Mouse (Mus musculus): ENCODE data around the gene Mdm2.

The Mdm2 gene

DNA sequence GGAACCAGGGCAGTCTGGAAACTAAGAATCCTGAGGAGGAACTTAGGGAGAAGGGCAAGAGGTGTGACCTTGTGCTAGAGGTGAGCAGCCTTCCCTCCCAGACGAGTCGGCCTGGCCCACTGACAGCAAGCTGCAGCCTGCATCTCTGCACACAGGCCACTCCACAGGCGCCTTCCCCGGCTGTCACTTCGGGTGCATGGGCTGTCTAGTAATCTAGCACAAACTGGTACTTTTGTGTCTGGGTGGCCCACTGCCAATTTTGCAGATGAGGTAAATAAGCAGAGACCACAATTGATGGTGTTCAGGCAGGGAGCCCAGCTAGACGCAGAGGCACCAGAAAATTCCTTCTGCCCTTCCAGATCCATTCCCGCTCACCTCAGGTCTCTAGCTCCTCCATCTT, 37.9 kb downstream of the Mdm2 start:
- DNase-seq (ENCODE audit: low read depth in 1 of 2, low spot score in 2 of 2): no peak

DNA sequence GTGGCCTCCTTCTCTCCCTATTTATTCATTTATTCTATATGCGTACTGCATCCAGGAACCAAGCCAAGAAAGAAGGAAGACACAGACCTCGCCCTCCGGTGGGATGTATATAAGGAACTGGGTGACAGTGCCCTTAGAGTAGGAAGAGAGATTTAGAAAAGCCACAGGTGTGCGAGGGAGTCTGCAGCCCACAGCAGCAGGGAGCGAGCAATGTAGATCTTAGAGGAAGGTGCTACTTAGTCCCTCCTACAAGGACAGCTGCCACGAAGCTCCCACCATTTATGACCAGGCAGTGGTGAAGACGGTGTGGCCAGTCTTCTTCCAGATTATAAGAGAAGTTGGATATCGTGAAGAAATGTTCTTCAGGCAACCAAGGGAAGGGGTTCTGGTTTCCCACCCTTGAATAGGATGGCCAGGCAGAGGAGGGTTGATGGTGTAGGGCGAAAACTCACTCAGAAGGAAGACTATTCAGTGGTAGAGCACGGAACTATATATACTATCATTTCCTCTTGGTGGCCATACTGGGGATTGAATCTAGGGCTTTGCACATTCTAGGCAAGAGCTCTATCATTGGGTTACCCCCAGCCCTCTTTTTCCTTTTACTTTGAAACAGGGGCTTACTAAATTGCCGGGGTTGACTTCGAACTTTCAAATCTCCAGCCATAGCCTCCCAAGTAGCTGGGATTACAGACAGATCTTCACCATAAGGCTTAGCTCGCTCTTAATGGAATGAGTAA, 38.5 kb downstream of the Mdm2 start:
- no peak for DNase-seq (ENCODE audit: low read depth in 1 of 2, low spot score in 2 of 2)

DNA sequence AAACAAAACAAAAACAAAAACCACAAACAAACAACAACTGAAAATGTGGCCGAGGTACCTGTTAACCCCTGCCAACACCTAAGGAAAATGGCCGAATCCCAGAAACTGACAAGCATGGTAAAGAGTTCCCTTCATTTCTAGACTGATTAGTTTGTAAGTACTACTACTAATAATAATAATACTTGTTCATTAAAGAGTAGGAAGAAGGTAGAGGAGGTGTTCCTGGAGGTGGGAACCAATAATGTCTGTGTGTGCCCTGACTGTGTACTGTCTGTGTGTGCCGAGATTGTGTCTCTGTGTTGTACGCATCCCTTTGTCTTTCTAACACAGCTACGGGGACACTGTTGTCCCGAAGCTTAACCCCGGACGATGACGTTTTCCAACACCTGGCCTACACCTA, 39.3 kb downstream of the Mdm2 start:
- no peak for DNase-seq (ENCODE audit: low read depth in 1 of 2, low spot score in 2 of 2)

DNA sequence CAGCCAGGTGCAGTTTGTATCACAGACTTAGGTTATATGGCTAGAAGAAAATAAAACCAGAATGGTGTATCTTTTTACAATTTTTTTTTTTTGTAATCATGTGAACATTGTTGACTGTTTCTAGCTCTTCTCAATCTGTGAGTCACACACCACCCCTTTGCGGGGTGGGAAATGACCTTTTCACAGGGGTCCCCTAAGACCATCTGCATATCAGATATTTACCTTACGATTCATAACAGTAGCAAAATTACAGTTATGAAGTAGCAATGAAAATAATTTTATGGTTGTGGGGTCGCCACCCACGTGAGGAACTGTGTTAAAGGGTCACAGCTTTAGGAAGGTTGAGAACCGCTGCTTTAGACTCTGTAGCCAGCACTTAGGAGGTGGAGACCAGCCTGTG, 39.8 kb downstream of the Mdm2 start:
- no peak for DNase-seq (ENCODE audit: low read depth in 1 of 2, low spot score in 2 of 2)

DNA sequence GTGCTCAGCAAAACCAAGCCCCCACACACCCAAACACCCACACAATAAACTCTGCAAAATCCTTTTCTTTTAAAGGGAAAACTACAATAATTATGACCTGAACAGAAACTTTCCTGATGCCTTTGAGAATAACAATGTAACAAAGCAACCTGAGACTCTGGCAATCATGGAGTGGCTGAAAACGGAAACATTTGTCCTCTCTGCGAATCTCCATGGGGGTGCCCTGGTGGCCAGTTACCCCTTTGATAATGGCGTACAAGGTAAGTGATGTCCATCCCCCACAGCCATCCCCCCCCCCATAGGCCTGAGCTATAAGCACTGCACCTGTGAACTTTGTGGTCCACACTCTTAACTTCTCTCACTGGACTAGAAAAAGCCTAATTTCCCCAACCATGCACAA, 40.5 kb downstream of the Mdm2 start:
- DNase-seq (ENCODE audit: low read depth in 1 of 2, low spot score in 2 of 2): no peak

DNA sequence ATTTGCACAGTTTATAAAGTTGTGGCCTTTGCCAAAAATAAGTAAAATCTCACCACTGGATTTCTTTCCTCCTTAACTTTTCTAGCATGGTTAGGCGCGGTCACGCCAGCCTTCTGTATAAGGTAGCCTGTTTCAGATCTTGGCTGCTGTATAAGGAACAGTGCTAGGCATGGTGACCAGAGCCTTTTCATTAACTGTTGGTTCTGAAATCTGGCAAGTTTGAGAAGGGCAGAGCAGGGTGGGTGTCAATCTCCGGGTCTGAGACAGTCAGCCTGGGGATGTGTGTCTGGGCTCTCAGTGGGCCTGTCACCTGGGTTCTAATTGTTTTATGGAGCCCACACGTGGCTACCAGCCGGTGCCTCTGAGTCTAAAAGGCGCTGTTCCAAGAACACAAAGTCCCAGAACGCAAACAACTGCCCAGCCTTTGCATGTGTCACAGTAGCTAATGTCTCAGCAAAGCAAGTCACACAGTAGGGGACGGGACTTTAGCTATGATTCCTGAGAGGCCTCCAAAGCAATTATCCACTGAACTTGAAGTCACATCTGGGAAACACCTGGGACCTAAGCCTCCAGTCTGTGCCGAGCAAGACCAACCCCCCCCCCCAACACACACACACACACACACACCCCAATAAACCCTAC, 41.0 kb downstream of the Mdm2 start:
- DNase-seq (ENCODE audit: low read depth in 1 of 2, low spot score in 2 of 2): no peak

DNA sequence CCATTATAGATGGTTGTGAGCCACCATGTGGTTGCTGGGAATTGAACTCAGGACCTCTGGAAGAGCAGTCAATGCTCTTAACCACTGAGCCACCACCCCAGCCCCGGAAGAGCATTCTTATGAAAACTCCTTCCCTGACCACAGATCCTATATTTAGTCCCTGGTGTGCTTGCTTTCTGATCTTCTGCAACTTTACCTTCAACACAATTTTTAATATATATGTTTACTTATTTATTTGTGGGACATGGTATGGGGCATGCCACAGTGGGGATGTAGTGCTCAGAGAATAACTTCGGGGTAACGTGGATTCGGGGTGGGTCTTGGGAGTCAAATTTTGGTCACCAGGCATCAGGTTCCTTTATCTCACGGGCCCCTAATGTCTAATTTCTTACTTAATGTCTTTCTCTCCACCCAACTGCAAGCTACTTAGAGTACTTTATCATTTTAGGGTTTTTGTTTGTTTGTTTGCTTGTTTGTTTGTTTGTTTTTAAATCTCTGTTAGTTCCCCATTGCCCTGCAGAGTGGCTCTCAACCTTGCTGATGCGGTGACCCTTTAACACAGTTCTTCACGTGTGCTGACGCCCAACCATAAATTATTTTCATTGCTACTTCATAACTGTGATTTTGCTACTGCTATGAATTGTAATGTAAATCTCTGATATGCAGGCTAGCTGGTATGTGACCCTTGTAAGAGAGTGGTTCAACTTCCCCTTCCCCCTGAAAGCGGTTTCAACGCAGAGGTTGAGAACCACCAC, 41.8 kb downstream of the Mdm2 start:
- no peak for DNase-seq (ENCODE audit: low read depth in 1 of 2, low spot score in 2 of 2)

DNA sequence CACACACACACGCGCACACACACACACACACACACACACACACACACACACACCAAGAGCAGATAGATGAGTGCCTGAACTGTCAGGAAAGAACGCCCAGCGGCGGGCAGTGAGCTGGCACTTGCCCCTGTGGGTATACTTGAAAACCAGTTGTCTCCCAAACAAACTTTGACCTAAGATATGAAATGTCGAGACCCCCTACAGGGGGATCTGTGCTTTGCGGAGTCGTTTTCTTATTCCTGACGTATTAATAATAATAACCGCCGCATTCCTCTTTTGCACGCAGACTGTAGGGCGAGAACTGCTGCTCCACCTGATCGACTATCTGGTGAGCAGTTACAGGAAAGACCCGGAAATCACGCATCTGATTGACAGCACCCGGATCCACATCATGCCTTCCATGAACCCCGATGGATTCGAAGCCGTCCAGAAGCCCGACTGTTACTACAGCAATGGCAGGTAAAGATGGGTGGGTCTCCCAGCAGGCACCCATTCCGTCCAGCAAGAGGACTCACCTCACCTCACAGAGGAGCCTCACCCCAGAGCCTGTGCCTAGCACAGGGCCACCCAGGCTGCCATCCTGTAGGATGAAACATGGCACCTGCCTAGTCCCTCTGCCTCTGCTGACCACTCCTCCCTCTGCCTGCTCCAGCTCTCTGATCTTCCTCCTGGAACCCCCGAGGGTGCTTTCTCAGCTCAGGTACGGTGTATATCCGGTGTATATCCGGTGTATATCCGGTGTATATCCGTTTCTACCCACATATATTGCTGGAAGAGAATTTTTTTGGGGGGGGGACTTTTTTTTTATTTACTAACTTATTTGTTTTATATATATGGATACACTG, 42.7 kb downstream of the Mdm2 start:
- DNase-seq (ENCODE audit: low read depth in 1 of 2, low spot score in 2 of 2): no peak

DNA sequence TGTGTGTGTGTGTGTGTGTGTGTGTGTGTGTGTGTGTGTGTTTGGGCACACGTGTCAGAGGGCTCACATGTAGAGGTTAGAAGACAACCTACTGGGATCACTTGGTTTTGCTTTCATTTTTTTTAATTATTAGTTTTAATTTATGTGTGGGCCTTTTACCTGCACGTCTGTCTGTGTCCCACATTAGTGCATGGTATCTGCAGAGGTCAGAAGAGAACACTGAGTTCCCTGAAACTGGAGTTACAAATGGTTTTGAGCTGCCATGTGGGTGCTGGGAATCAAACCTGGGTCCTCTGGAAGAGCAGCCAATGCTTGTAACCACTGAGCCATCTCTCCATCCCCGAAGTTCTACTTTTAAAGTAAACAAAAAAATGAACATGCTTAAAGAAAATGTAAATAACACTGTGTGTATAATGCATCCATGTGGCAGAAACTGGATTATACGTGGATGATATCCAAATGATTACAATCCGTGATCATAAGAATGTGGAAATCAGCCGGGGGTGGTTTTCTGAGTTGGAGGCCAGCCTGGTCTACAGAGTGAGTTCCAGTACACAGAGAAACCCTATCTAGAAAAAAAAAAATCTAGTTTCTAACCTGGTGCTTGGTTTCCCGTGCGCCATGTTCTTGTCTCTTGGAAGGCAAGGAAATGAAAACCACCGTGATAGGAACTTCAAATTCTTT, 43.5 kb downstream of the Mdm2 start:
- DNase-seq (ENCODE audit: low read depth in 1 of 2, low spot score in 2 of 2): no peak

DNA sequence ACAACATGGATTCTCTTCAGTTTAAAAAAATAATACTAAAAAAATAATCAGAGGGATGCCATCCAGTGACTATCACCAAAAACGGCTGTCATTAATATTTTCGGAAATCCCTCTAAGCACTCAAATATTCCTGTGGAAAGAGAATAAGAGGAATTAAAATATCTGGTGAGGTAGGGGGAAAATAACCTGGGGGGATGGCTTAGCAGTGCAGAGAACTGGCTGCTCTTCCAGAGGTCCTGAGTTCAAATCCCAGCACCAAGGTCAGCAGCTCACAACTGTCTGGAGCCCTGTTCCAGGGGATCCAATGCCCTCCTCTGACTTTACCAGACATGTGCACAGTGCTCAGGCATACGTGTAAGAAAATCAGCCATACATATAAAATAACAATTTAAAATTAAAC, 44.2 kb downstream of the Mdm2 start:
- no peak for DNase-seq (ENCODE audit: low read depth in 1 of 2, low spot score in 2 of 2)

DNA sequence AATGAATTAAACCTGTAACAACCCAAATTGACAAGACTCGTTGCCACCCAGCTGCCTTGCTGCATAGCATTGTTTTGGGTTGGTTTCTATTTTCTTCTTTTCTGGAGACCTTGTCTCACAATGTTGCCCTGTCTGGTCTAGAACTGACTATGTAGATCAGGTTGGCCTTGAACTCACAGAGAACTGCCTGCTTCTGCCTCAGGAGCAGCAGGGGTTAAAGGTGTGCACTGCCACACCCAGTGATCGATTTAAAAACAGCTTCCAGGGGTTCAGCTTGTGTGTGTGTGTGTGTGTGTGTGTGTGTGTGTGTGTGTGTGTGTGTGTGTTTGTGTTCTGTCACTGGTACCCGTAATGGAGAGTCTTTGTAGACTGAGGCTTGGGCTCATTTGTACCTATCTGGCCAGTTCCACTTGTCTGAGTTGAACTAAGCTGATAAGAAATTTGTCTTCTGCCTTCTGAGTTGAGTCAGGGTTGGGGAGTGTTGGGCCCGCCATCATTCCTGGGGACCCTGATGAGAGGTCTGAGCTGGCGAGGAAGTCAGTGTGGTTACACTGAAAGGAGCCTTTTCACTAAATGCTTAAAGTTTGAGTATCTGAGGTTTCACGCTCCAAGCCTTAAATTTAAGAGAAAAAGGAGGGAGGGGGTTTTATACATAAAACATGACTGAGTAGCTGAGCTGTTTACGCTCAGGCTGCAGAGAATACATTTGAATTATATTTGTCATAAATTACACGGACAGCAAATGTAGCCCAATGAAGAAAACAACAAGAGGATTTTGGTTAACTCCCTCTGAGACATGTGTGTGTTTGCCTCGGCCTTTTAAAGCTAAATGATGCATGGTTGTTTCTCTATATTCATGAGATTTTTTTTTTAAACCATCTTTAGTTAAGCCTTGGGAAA, 44.9 kb downstream of the Mdm2 start:
- no peak for DNase-seq (ENCODE audit: low read depth in 1 of 2, low spot score in 2 of 2)

DNA sequence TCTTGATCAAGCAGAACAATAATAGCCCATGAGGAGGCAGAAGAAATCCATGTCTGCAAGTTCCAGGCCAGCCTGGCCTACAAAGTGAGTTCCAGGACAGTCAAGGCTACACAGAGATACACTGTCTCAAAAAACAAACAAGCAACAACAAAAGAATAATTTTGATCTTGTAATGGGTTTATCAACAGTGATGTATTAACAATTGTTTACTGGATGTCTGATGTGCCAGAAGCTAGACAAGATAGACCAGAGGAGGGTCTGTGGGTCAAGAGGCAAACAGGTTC, 45.7 kb downstream of the Mdm2 start:
- no peak for DNase-seq (ENCODE audit: low read depth in 1 of 2, low spot score in 2 of 2)

DNA sequence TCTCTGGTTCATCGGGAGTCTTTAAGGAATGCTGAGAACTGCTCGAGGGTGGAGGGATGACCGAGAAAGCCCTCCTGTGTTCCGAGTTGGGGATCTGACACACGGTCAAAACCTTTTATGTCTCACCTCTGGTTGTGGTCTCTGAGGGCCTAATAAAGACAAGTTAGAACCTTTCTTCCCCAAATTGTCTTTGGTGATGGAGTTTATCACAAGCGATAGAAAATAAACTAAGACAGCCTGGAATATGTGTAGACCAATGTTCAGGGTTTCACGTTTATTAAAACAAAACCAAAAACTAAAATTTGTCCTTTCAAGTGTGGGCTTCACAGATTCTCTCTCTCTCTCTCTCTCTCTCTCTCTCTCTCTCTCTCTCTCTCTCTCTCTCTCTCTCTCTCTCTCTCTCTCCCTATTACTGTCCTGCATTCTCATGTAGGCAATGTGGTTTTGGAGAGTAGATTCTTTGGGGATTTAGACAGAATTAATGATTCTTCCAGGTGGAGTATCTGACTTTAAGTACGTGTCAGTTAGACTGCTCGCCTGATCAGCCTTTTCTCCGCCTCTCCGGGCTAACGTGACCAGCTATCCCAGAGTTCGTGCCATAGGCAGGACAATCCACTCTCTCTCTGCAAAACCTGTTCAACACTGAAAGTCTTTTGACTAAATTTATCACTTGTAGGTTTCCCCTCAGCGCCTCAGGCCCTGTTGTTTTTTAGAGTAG, 46.2 kb downstream of the Mdm2 start:
- DNase-seq (ENCODE audit: low read depth in 1 of 2, low spot score in 2 of 2): no peak

DNA sequence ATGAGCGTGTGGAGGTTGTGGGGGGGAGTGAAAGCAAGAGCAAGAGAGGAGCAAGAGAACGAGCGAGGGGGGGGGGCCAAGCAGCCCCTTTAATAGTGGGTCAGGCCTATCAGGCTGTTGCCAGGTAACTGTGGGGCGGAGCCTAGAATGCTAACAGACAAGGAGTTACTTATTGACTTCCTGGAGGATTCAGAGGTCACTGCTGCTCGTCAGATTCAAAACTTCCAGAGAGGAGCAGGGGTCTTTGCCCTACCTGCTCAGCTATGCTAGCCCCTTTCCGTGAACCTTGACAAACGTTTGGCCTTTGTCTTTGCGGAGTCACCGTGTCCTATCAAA, 46.7 kb downstream of the Mdm2 start:
- DNase-seq (ENCODE audit: low read depth in 1 of 2, low spot score in 2 of 2): no peak

DNA sequence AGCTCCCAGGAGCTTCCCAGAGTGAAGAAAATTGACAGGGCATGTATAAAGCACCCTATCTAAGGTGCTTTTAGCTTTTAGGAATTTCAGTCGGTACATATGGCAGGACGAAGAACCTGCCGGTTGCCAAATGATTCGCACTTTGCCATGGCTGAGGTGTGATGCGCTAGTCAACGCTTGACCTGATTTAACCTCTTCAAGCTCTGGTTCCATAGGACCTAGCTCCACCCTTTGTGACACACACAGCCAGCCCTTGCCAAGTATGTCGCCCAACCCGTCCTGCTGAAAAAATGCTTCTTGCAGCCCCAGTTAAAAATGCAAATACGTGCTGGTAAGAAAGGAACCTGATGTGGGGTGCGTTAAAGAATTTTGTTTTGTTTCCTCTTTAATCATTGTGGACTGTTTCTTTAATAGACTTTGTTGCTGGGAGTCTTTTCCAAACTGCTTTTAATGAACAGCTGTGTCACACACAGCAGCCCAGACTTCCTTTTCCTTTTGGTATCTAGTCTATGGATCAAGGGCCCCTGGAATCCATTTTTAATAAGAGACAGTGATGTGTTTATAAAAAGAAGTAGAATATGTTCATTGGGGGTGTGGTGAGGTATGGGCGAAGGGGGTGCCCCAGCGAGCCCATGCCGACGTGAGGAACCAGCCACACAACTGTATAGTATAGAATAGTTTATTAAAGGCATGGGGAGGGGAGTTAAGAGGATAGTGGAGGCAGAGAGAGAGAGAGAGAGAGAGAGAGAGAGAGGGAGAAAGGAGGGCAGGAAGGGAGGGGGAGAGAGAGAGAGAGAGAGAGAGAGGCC, 47.3 kb downstream of the Mdm2 start:
- DNase-seq (ENCODE audit: low read depth in 1 of 2, low spot score in 2 of 2): no peak

DNA sequence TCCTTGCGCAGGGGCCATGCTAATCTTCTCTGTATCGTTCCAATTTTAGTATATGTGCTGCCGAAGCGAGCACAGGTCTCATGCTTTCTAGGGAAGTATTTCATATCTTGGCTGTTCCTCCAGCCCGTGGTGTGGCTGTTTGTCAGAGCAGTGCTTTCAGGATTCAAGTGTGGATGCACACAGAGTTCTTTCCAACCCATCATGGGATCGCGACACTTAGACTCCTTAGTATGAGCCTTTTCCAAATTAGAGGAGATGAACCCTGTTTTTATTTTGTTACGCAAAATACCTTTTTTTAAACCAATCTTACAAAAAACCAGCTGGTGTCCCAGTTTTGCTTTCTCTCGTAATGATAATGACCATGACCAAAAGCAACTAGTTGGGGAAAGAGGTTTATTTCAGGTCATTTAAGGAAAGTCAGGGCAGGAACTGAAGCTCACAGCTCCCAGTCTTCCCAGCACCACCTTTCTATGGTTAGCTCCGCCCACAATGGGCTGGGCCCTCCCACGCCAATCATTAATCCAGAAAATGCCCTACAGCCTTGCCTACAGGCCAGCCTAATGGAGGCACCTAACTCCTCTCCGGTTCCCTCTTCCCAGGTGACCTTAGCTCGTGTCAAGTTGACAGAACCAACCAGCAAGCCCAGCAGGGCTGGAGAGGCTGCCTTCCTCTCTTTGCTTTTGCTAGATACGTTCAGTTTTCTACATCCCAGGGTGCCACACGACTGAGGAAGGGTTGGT, 48.1 kb downstream of the Mdm2 start:
- no peak for DNase-seq (ENCODE audit: low read depth in 1 of 2, low spot score in 2 of 2)

DNA sequence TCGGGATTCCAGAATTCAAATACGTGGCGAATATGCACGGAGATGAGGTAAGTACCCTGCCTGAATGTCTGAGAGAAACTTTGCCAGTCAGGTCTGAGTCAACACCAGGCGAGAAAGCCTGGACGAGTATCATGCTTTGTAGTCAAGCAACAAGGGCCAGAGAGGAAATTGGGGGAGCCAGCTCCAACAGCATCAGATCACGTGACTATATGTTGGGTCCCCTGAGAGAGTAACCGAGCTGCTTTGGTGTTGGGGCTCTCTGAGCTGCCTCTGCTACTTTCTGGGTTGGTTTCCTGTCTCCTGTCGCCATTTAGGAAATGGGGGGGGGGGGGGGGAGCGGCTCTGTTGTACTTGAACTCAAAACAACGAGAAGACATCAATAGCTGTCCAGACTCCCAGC, 50.7 kb downstream of the Mdm2 start:
- no peak for DNase-seq (ENCODE audit: low read depth in 1 of 2, low spot score in 2 of 2)

DNA sequence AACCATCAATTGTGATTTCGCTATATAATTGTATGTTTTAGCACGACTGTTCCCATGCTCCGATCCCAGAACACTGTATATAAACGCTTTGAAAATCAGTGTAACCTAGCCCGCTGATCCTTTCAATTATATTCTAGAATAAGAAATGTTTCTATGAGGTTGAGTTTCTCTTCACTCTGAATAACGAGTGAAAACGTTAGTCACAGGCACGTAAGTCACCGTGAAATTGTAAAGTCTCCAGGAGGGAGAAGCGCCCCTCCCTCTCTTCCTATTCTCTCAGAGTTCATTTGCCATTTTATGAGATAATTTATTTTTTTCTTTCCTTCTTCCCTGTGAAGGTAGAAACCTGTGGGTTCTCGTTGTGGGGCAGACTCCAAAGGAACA, 51.1 kb downstream of the Mdm2 start:
- DNase-seq (ENCODE audit: low read depth in 1 of 2, low spot score in 2 of 2): no peak
